Mouse (Mus musculus) heart, adult 10 weeks (tissue): ENCODE results near the gene Olfr603. TPM values are rescaled to one million over a fixed set of nuclear protein-coding genes. Genes with fewer than 3 reads are reported as not detected.

Source experiments
- polyA plus RNA-seq: library from polyadenylated mRNA; stranded (reverse); fragments of 350-450 nt; fragmentation: Illumina TruSeq; extraction: RNeasy Lipid Tissue Mini Kit (QIAGEN cat#74804); gene quantifications from one replicate; pipeline ENCODE4 v1.2.3, GENCODE M21; 2014; ENCODE audit warnings: low read depth, low replicate concordance

Gene Olfr603
- not detected for polyA plus RNA-seq

DNA sequence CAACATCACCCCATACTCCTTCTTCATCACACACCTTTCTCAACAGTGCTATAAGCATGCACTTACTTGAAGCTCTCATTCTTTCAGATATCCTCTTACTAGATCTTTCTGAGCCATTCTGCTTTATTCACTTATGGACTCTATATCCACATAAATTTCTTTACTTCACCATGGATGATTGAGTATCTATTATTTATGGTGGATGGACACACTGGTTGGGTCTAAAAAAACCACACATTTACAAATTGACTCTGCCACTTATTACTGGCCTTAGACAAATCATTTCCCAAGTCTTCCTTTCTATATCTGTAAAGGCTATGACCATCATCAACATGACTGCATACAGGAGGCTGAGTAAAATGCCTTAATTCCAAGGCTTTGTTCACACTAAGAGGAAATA, at the start of gene Olfr603:
Gene Olfr603, minus strand, starts transcription at position 101 of the 400 bp plus-strand sequence.

DNA sequence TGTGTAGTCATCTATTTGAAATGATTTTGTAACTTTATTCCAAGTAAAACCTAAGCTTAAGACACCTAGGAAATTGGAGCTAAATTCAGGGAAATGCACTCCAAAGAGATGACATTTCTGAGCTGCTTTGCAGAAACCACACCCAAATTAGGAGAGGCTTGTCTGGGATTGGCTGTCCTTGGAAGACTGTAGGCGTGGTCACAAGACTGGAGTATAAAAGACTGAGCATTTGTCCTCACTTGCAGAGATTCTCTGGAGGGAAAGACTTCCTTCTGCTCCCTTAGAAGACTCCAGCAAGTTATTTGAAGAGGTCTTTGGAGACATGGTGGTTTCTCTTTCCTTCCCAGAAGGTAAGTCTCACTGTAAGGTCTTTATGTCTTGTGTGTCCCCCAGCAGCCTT, 28.8 kb upstream of the Olfr603 start, which contains the start of gene Usp17lc:
Gene Usp17lc, plus strand, starts transcription at position 301 of the 400 bp plus-strand sequence.

DNA sequence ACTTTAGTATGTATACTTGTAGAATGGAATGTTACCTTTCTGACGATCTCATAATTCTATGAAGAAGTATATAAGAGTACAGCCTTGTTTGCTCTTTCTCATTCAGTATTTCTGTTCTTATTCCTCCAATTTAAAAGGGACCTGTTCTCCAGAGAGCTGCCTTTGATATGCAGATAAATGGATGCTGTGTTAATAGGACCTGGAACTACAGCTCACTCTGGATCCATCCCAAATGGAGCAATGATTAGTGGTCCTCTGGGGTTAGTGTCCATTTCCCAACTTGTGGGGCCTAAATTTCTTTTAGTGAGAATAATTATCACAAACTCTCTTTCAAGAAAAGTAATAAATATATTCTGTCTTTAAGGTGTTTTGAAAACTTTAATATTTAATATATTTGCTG, 23.4 kb downstream of the Olfr603 start, which contains the start of gene Olfr601:
Gene Olfr601, minus strand, starts transcription at position 101 of the 400 bp plus-strand sequence.

DNA sequence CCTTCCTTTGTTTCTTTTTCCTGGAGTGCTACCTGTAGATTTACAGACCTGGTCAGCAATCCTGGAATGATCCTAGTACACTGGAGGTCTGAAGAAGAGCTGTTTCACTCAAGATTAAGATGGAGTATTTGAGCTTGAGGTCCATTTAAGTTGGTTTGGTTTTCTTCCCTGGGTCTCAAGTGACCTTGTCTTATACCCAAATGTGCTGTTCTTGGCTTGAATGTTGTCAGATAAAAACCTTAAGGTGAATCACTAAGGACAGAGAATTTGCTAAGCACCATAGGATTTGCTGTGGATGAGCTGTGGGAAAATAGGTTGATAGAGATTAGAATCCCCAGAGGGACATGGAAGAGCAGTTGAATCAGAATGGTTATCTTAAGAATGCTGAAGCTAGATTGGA, 36.4 kb downstream of the Olfr603 start, which contains the start of gene Olfr600:
Gene Olfr600, minus strand, starts transcription at position 101 of the 400 bp plus-strand sequence.

DNA sequence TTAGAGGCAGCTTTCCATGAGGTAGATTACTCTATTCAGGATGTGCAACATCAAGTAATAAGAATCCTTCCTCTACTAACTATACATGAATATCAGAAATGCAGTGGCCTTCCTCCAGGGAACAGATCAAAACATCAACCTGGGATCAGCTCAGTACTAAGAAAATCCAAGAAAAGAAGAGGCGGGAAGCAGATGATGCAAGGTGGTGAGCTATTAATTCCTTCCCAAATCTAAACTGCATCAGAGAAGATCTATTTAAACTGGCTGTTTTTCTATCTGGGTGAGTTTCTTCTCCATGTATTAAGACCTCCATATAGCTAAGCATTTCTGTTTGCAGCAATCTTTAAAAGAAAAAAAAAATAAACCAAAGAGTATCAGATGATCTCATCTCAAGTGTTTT, 50.4 kb downstream of the Olfr603 start, which contains the start of gene Olfr599:
Gene Olfr599, plus strand, starts transcription at position 301 of the 400 bp plus-strand sequence.

Other genes starting within 250 kb of the Olfr603 start
- not detected for gene Olfr588-ps1, start 245.3 kb downstream of the Olfr603 start, polyA plus RNA-seq
- not detected for gene Olfr589, start 229.8 kb downstream of the Olfr603 start, polyA plus RNA-seq
- not detected for gene Olfr591, start 207.8 kb downstream of the Olfr603 start, polyA plus RNA-seq
- gene Olfr592, start 201.4 kb downstream of the Olfr603 start, polyA plus RNA-seq, result not detected
- gene Olfr593, start 174.3 kb downstream of the Olfr603 start, polyA plus RNA-seq, result not detected
- gene Olfr594, start 169.2 kb downstream of the Olfr603 start, polyA plus RNA-seq, result not detected
- gene Usp17ld, start 133.7 kb downstream of the Olfr603 start, polyA plus RNA-seq, result not detected
- gene Olfr596, start 80.5 kb downstream of the Olfr603 start, polyA plus RNA-seq, result not detected
- gene Olfr597, start 69.9 kb downstream of the Olfr603 start, polyA plus RNA-seq, result not detected
- not detected for gene Olfr598, start 62.6 kb downstream of the Olfr603 start, polyA plus RNA-seq
- not detected for gene Olfr599, start 50.3 kb downstream of the Olfr603 start, polyA plus RNA-seq
- not detected for gene Olfr600, start 36.5 kb downstream of the Olfr603 start, polyA plus RNA-seq
- not detected for gene Olfr601, start 23.5 kb downstream of the Olfr603 start, polyA plus RNA-seq
- gene Usp17lc, start 28.9 kb upstream of the Olfr603 start, polyA plus RNA-seq, result not detected
- gene Olfr605, start 59.3 kb upstream of the Olfr603 start, polyA plus RNA-seq, result not detected
- not detected for gene Olfr606, start 62.9 kb upstream of the Olfr603 start, polyA plus RNA-seq
- not detected for gene Olfr607, start 78.0 kb upstream of the Olfr603 start, polyA plus RNA-seq
- gene Olfr608, start 83.7 kb upstream of the Olfr603 start, polyA plus RNA-seq, result not detected
- gene Olfr609, start 111.9 kb upstream of the Olfr603 start, polyA plus RNA-seq, result not detected
- not detected for gene Olfr610, start 125.9 kb upstream of the Olfr603 start, polyA plus RNA-seq
- not detected for gene Olfr611, start 134.7 kb upstream of the Olfr603 start, polyA plus RNA-seq
- gene Olfr612, start 156.5 kb upstream of the Olfr603 start, polyA plus RNA-seq, result not detected
- gene Olfr613, start 161.9 kb upstream of the Olfr603 start, polyA plus RNA-seq, result not detected
- not detected for gene Olfr615, start 169.9 kb upstream of the Olfr603 start, polyA plus RNA-seq
- not detected for gene Olfr616, start 183.0 kb upstream of the Olfr603 start, polyA plus RNA-seq
- gene Olfr617, start 186.9 kb upstream of the Olfr603 start, polyA plus RNA-seq, result not detected
- gene Olfr618, start 203.9 kb upstream of the Olfr603 start, polyA plus RNA-seq, result not detected
- gene Olfr619, start 214.4 kb upstream of the Olfr603 start, polyA plus RNA-seq, result not detected
- not detected for gene Olfr620, start 226.4 kb upstream of the Olfr603 start, polyA plus RNA-seq